Mouse (Mus musculus) T-helper 1 cell (primary cell): ENCODE data around the gene Wrap53.
"Not testable (repeated sequence)": the region's sequence is repeated elsewhere in the genome, so short reads cannot be mapped to it uniquely, and the experiment has no call there.

ENCODE experiments used
- in situ Hi-C: fragments of 300-600 bp; cut with MboI, MseI; formaldehyde crosslinking; loops from one replicate; pipeline ENCODE4 v1.15.1; 2025; ENCODE audit warnings: high pct_unique_total_duplicates

The Wrap53 gene

GRCm38 (mm10) chr11:69532480-69533150 lies 47.4 kb downstream of the Wrap53 start:
- in situ Hi-C loops = no loop called here

- in situ Hi-C loops = not testable (repeated sequence)
Observed at GRCm38 (mm10) chr11:69530755-69531154, 49.3 kb downstream of the Wrap53 start.

GRCm38 (mm10) chr11:69530281-69530680 lies 49.8 kb downstream of the Wrap53 start:
- in situ Hi-C loops = not testable (repeated sequence)

GRCm38 (mm10) chr11:69528031-69528390 lies 52.0 kb downstream of the Wrap53 start:
- in situ Hi-C loops = no loop called here

GRCm38 (mm10) chr11:69527098-69528030 lies 52.7 kb downstream of the Wrap53 start:
- in situ Hi-C loops = no loop called here

GRCm38 (mm10) chr11:69526631-69527030 lies 53.4 kb downstream of the Wrap53 start:
- in situ Hi-C loops = no loop called here

GRCm38 (mm10) chr11:69525661-69526060 lies 54.4 kb downstream of the Wrap53 start:
- in situ Hi-C loops = no loop called here

- in situ Hi-C loops = no loop called here
Observed at GRCm38 (mm10) chr11:69523651-69524050, 56.4 kb downstream of the Wrap53 start.

GRCm38 (mm10) chr11:69521526-69522149 lies 58.4 kb downstream of the Wrap53 start:
- in situ Hi-C loops = no loop called here

- in situ Hi-C loops = loop anchor here (5.0 kb wide), 1 partner anchor 258 kb away; no protein-coding TSS in a partner anchor
Observed at GRCm38 (mm10) chr11:69519976-69520375, 60.1 kb downstream of the Wrap53 start.

- in situ Hi-C loops = loop anchor here (5.0 kb wide), 1 partner anchor 254 kb away; no protein-coding TSS in a partner anchor
Observed at GRCm38 (mm10) chr11:69516661-69517060, 63.4 kb downstream of the Wrap53 start.

GRCm38 (mm10) chr11:69516151-69516640 lies 63.9 kb downstream of the Wrap53 start:
- in situ Hi-C loops = loop anchor here (5.0 kb wide), 1 partner anchor 254 kb away; no protein-coding TSS in a partner anchor

GRCm38 (mm10) chr11:69513840-69514239 lies 66.2 kb downstream of the Wrap53 start:
- in situ Hi-C loops = no loop called here
